Mouse (Mus musculus) inflammation-experienced regulatory T-cells, adult 16 weeks (primary cell): ENCODE measurements around the gene Plxnc1. TPM values are rescaled to one million over a fixed set of nuclear protein-coding genes. Genes with fewer than 3 reads are reported as not detected.

Experiments used
- polyA plus RNA-seq: library from polyadenylated mRNA; unstranded; fragments of 100-300 nt; shearing (Covaris generic); gene quantifications from one replicate; pipeline ENCODE4 v1.2.1, GENCODE M21; 2017

Gene Plxnc1
- polyA plus RNA-seq: 23.1 TPM

GRCm38 (mm10) chr10:94944691-94945205 lies at the start of gene Plxnc1:
TSS of gene Plxnc1 (minus strand) at chr10:94944835.

